Mouse (Mus musculus) lung, postnatal 0 days (tissue): Measurements from ENCODE around the gene Gm9. TPM values are rescaled to one million over a fixed set of nuclear protein-coding genes. Genes with fewer than 3 reads are reported as not detected.

Source experiments
- ATAC-seq: fragments of 200-750 bp; cut with Nextera tagmentation; 2 replicates; pipeline ENCODE4 v1.8.0; 2017; ENCODE audit warnings: moderate library complexity
- DNase-seq: peaks from one replicate; pipeline ENCODE4 v3.0.0-alpha.2; 2016; ENCODE audit warnings: low spot score
- H3K27ac ChIP-seq: fragments of 300-500 bp; sonication (generic); 2 replicates; pipeline ENCODE4 v1.5.1; 2014; ENCODE audit warnings: antibody characterized with exemption, mild to moderate bottlenecking, low read length, mixed read lengths
- H3K27me3 ChIP-seq: fragments of 300-500 bp; sonication (generic); replicated peaks from 2 replicates; pipeline ENCODE4 v1.6.1; 2014; ENCODE audit warnings: low read length, mixed read lengths; ENCODE audit not compliant: insufficient read depth
- H3K36me3 ChIP-seq: fragments of 300-500 bp; sonication (generic); 2 replicates; pipeline ENCODE4 v1.6.1; 2014; ENCODE audit warnings: low read length, mixed read lengths; ENCODE audit not compliant: insufficient read depth
- H3K4me1 ChIP-seq: fragments of 300-500 bp; sonication (generic); 2 replicates; pipeline ENCODE4 v1.6.1; 2014; ENCODE audit warnings: antibody characterized with exemption, low read depth, low read length, mixed read lengths; ENCODE audit not compliant: insufficient read depth
- H3K4me2 ChIP-seq: fragments of 300-500 bp; sonication (generic); replicated peaks from 2 replicates; pipeline ENCODE4 v1.6.1; 2014; ENCODE audit warnings: low read depth, mild to moderate bottlenecking, low read length, moderate library complexity, mixed read lengths
- H3K4me3 ChIP-seq: fragments of 300-500 bp; sonication (generic); 2 replicates; pipeline ENCODE4 v1.5.1; 2014; ENCODE audit warnings: low read depth, low read length
- H3K9ac ChIP-seq: fragments of 300-500 bp; sonication (generic); replicated peaks from 2 replicates; pipeline ENCODE4 v1.6.1; 2014; ENCODE audit warnings: low read depth, mild to moderate bottlenecking
- H3K9me3 ChIP-seq: fragments of 300-500 bp; sonication (generic); 2 replicates; pipeline ENCODE4 v1.6.1; 2016; ENCODE audit warnings: low read length, mixed read lengths
- CTCF ChIP-seq: IDR thresholded peaks from 2 replicates; pipeline ENCODE4 v1.5.1; 2016; ENCODE audit warnings: antibody characterized with exemption, mild to moderate bottlenecking
- EP300 ChIP-seq: IDR thresholded peaks from 2 replicates; pipeline ENCODE4 v1.6.1; 2016; ENCODE audit warnings: antibody characterized with exemption, mild to moderate bottlenecking, control low read depth
- WGBS: fragments of 180-500 bp; shearing (Covaris S2); extraction: QIAGEN DNeasy Blood & Tissue Kit; methylation state at CpG from one replicate; pipeline ENCODE4 v1.1.7; 2014; 5-methylcytosine and 5-hydroxymethylcytosine counted together
- polyA plus RNA-seq: library from polyadenylated mRNA; unstranded; fragments of >200 nt; fragmentation: Nextera tagmentation; extraction: Ambion mirVana; gene quantifications from 2 replicates; pipeline ENCODE4 v1.2.1, GENCODE M21; 2015

Gm9 gene
- polyA plus RNA-seq, 1 experiment from 2014 or later = not detected

DNA sequence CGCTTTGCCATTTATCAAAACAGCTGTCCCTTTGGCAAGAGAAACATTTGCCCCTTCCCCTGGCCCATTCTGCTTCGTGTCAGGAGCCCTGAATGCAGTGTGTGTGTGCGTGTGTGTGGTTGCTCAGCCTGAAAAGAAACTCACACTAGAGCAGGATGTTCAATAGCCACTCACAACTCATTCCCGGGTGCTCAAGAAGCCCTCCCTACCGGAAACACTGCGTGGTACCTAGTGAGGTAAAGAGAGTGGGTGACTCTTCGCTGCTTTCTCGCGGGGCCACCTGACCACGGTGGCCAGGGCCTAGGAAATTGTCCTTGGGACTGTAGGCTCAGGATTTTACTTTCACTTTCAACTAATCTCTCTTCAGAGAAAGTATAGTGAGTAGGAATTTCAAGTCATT lies 49.7 kb downstream of the Gm9 start:
- no peak overlapping the region for H3K9ac ChIP-seq
- H3K36me3 ChIP-seq = no peaks in the 10 kb centered on the region
- no peaks in the 10 kb centered on the region for H3K9me3 ChIP-seq
- H3K4me3 ChIP-seq = no peak overlapping the region
- H3K4me1 ChIP-seq = no peaks in the 10 kb centered on the region
- DNase-seq = no peak
- no peak for ATAC-seq
- no peak for TF ChIP-seq CTCF
- no peak for TF ChIP-seq EP300
- 63% methylated on average over 8 of the region's 10 CpGs for WGBS
- no peaks in the 10 kb centered on the region for H3K27me3 ChIP-seq
- no peak overlapping the region for H3K27ac ChIP-seq
- H3K4me2 ChIP-seq = no peak overlapping the region

Other genes starting within 250 kb of the Gm9 start
- gene Sept6, start 219.2 kb downstream of the Gm9 start, polyA plus RNA-seq = 4.8 and 6.4 TPM in 2 replicates
- gene Sowahd, start 162.2 kb downstream of the Gm9 start, polyA plus RNA-seq = not detected in 2 replicates
- gene Rpl39, start 125.6 kb downstream of the Gm9 start, polyA plus RNA-seq = 416 and 436 TPM in 2 replicates
- 10.8 and 11.7 TPM in 2 replicates for gene Upf3b, start 100.7 kb downstream of the Gm9 start, polyA plus RNA-seq
- 11.3 TPM in 2 replicates for gene Nkap, start 84.2 kb downstream of the Gm9 start, polyA plus RNA-seq
- gene Akap14, start 42.2 kb downstream of the Gm9 start, polyA plus RNA-seq = 2.1 and 3.2 TPM in 2 replicates
- gene Ndufa1, start 19.9 kb downstream of the Gm9 start, polyA plus RNA-seq = 456 and 541 TPM in 2 replicates
- gene Rnf113a1, start 19.8 kb downstream of the Gm9 start, polyA plus RNA-seq = 5.3 and 6.1 TPM in 2 replicates
- gene Rhox1, start 11.2 kb upstream of the Gm9 start, polyA plus RNA-seq = not detected in 2 replicates
- not detected in 2 replicates for gene Rhox2a, start 33.9 kb upstream of the Gm9 start, polyA plus RNA-seq
- gene Rhox3a, start 38.9 kb upstream of the Gm9 start, polyA plus RNA-seq = not detected in 2 replicates
- gene Rhox4a, start 54.3 kb upstream of the Gm9 start, polyA plus RNA-seq = not detected in 2 replicates
- gene Rhox3a2, start 169.0 kb upstream of the Gm9 start, polyA plus RNA-seq = not detected in 2 replicates
- gene Rhox4a2, start 179.8 kb upstream of the Gm9 start, polyA plus RNA-seq = not detected in 2 replicates
- not detected in 2 replicates for gene Rhox2b, start 201.0 kb upstream of the Gm9 start, polyA plus RNA-seq
- gene Rhox4b, start 221.5 kb upstream of the Gm9 start, polyA plus RNA-seq = not detected in 2 replicates
- not detected in 2 replicates for gene Rhox2c, start 242.6 kb upstream of the Gm9 start, polyA plus RNA-seq
- gene Rhox3c, start 247.5 kb upstream of the Gm9 start, polyA plus RNA-seq = not detected in 2 replicates